Mouse (Mus musculus): ENCODE data around the gene Cfap73. TPM values are rescaled to one million over a fixed set of nuclear protein-coding genes. Genes with fewer than 3 reads are reported as not detected.

Cfap73 gene
- polyA plus RNA-seq, 1 experiment from 2014 or later, result not detected

GRCm38 (mm10) chr5:120622198-120622851, 11.7 kb downstream of the Cfap73 start:
- Histone ChIP-seq H3K27me3 (ENCODE audit: control insufficient read depth, insufficient read depth, low read length) (no peaks in the 10 kb centered on the region), H3K36me3 (ENCODE audit: control insufficient read depth, insufficient read depth, low read length) (peaks cover 90% of the 10 kb centered on the region), H3K4me3 (replicated peaks; ENCODE audit: low read depth, low read length) (no peak overlapping the region), H3K4me2 (ENCODE audit: low read length) (no peak overlapping the region), H3K27ac (replicated peaks; ENCODE audit: low read depth, low read length) (no peak overlapping the region), H3K9me3 (ENCODE audit: control insufficient read depth, low read length) (no peaks in the 10 kb centered on the region), H3K4me1 (ENCODE audit: control insufficient read depth, insufficient read depth, low read length) (no peaks in the 10 kb centered on the region), H3K9ac (replicated peaks; ENCODE audit: low read length) (no peak overlapping the region)
- ATAC-seq (ENCODE audit: low FRiP score, low TSS enrichment), result no peak
- DNase-seq, result peak; percentile 35
- WGBS, result 76% methylated on average over 5 of the region's 5 CpGs

DNA sequence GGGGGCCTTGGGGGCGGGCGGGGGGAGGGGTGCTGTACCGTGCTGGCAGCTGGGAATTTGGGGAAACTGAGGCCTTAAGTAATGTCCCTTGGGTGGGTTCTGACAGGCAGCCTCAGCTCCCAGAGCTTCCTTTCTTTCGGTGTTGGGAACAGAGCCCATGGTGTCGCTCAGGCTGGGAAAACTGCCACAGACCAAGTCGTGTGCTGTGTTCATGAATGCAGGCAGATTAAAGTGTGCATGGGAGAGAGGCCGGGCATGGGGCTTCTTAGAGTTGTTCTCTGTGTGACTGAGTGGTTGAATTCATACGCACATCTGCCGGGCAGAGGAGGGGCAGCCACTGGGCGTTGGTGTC, 12.2 kb downstream of the Cfap73 start:
- Histone ChIP-seq H3K4me1 (ENCODE audit: control insufficient read depth, insufficient read depth, low read length) (no peaks in the 10 kb centered on the region), H3K4me2 (ENCODE audit: low read length) (no peak overlapping the region), H3K36me3 (ENCODE audit: control insufficient read depth, insufficient read depth, low read length) (peaks cover 90% of the 10 kb centered on the region), H3K9me3 (ENCODE audit: control insufficient read depth, low read length) (no peaks in the 10 kb centered on the region), H3K27ac (replicated peaks; ENCODE audit: low read depth, low read length) (no peak overlapping the region), H3K27me3 (ENCODE audit: control insufficient read depth, insufficient read depth, low read length) (no peaks in the 10 kb centered on the region), H3K9ac (replicated peaks; ENCODE audit: low read length) (no peak overlapping the region), H3K4me3 (replicated peaks; ENCODE audit: low read depth, low read length) (no peak overlapping the region)
- ATAC-seq (ENCODE audit: low FRiP score, low TSS enrichment) (no peak), DNase-seq (no peak)
- WGBS, result 91% methylated on average over 10 of the region's 10 CpGs

- H3K4me1 ChIP-seq (ENCODE audit: control insufficient read depth, insufficient read depth, low read length), result no peaks in the 10 kb centered on the region
- no peak overlapping the region for H3K4me2 ChIP-seq (ENCODE audit: low read length)
- H3K27ac ChIP-seq (replicated peaks; ENCODE audit: low read depth, low read length), result no peak overlapping the region
- no peak overlapping the region for H3K9ac ChIP-seq (replicated peaks; ENCODE audit: low read length)
- WGBS, result 96% methylated on average over 23 of the region's 23 CpGs
- H3K4me3 ChIP-seq (replicated peaks; ENCODE audit: low read depth, low read length), result no peak overlapping the region
- H3K27me3 ChIP-seq (ENCODE audit: control insufficient read depth, insufficient read depth, low read length), result no peaks in the 10 kb centered on the region
- DNase-seq (no peak), ATAC-seq (ENCODE audit: low FRiP score, low TSS enrichment) (peak; percentile 35; the same call in 1 of the 2 replicates)
- H3K9me3 ChIP-seq (ENCODE audit: control insufficient read depth, low read length), result no peaks in the 10 kb centered on the region
- peaks cover 89% of the 10 kb centered on the region for H3K36me3 ChIP-seq (ENCODE audit: control insufficient read depth, insufficient read depth, low read length)
Measured at GRCm38 (mm10) chr5:120621078-120621765, 12.8 kb downstream of the Cfap73 start.

DNA sequence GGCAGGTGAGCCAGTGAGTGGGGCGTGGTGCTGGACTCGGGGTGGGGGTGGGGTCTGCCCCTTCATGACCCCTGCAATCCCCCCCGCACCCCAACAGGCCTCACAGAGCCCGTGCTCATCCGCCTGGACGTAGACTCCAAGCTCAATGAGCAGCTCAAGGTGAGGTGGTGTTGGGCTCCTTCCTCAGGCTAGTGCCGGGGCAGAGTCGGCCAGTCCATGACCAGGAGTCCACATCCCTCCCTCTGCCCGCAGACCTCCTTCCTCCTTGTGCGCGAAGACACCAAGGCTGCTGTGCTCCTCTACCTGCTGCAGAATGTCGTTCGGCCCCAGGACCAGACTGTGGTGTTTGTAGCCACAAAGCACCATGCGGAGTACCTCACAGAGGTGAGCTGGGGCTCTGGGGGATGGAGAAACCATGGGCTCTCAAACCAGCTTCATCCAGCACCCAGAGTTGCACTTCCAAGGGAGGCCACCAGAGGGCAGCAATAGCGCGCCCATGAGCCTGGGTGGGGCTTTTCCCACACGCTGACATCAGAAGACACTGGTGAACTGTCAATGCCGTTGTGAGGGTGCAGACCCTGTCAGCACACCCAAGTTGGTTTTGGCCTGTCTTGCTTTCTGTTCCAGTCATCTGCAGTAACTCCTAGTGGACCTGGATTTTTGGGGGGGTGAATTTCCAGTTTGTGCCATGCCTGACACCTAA, 13.5 kb downstream of the Cfap73 start:
- WGBS, result 71% methylated on average over 18 of the region's 18 CpGs
- ATAC-seq (ENCODE audit: low FRiP score, low TSS enrichment), result no peak

GRCm38 (mm10) chr5:120619201-120619600, 14.8 kb downstream of the Cfap73 start:
- Histone ChIP-seq H3K27me3 (ENCODE audit: control insufficient read depth, insufficient read depth, low read length) (no peaks in the 10 kb centered on the region), H3K9ac (replicated peaks; ENCODE audit: low read length) (no peak overlapping the region), H3K27ac (replicated peaks; ENCODE audit: low read depth, low read length) (no peak overlapping the region), H3K4me2 (ENCODE audit: low read length) (no peak overlapping the region), H3K9me3 (ENCODE audit: control insufficient read depth, low read length) (no peaks in the 10 kb centered on the region), H3K36me3 (ENCODE audit: control insufficient read depth, insufficient read depth, low read length) (peaks cover 69% of the 10 kb centered on the region), H3K4me3 (replicated peaks; ENCODE audit: low read depth, low read length) (no peak overlapping the region), H3K4me1 (ENCODE audit: control insufficient read depth, insufficient read depth, low read length) (no peaks in the 10 kb centered on the region)
- ATAC-seq (ENCODE audit: low FRiP score, low TSS enrichment) (no peak), DNase-seq (peak; percentile 69)
- 14% methylated on average over 5 of the region's 5 CpGs for WGBS

More for the DNA sequence above, 13.5 kb downstream of the Cfap73 start:
- no peaks in the 10 kb centered on the region for H3K9me3 ChIP-seq (ENCODE audit: control insufficient read depth, low read length)
- peaks cover 82% of the 10 kb centered on the region for H3K36me3 ChIP-seq (ENCODE audit: control insufficient read depth, insufficient read depth, low read length)
- no peaks in the 10 kb centered on the region for H3K4me1 ChIP-seq (ENCODE audit: control insufficient read depth, insufficient read depth, low read length)
- peak; percentile 89 for DNase-seq
- H3K9ac ChIP-seq (replicated peaks; ENCODE audit: low read length), result no peak overlapping the region
- no peak overlapping the region for H3K27ac ChIP-seq (replicated peaks; ENCODE audit: low read depth, low read length)
- no peaks in the 10 kb centered on the region for H3K27me3 ChIP-seq (ENCODE audit: control insufficient read depth, insufficient read depth, low read length)
- no peak overlapping the region for H3K4me2 ChIP-seq (ENCODE audit: low read length)
- no peak overlapping the region for H3K4me3 ChIP-seq (replicated peaks; ENCODE audit: low read depth, low read length)

- Histone ChIP-seq H3K9ac (replicated peaks; ENCODE audit: low read length) (no peak overlapping the region), H3K4me1 (ENCODE audit: control insufficient read depth, insufficient read depth, low read length) (0 out of 2 replicates have a peak, but pooled peaks cover 2% of the 10 kb centered on the region), H3K27ac (replicated peaks; ENCODE audit: low read depth, low read length) (no peak overlapping the region), H3K4me2 (ENCODE audit: low read length) (no peak overlapping the region), H3K36me3 (ENCODE audit: control insufficient read depth, insufficient read depth, low read length) (peaks cover 64% of the 10 kb centered on the region), H3K9me3 (ENCODE audit: control insufficient read depth, low read length) (no peaks in the 10 kb centered on the region), H3K27me3 (ENCODE audit: control insufficient read depth, insufficient read depth, low read length) (no peaks in the 10 kb centered on the region), H3K4me3 (replicated peaks; ENCODE audit: low read depth, low read length) (no peak overlapping the region)
- WGBS, result 93% methylated on average over 12 of the region's 12 CpGs
- no peak for DNase-seq
- ATAC-seq (ENCODE audit: low FRiP score, low TSS enrichment), result no peak
Measured at GRCm38 (mm10) chr5:120618778-120619177, 15.3 kb downstream of the Cfap73 start.

DNA sequence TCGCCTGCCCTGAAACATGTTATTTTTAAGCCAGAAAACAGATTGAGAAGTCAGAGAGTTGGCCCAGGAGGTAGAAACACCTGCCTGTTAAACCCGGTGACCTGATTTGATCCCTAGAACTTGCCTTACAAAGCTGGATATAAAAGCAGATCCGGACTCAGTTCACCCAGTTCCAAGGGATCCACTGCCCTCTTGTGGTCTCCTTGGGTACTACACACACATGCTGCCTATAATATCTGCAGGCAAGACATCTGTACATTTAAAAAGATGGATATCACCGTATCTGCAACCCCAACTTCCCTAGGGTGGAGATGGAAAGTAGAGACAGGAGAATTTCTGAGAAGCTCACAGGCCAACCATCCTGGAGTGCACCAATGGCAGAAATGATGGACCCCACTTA, 18.1 kb downstream of the Cfap73 start:
- Histone ChIP-seq H3K4me1 (ENCODE audit: control insufficient read depth, insufficient read depth, low read length) (peaks cover 14% of the 10 kb centered on the region), H3K27ac (replicated peaks; ENCODE audit: low read depth, low read length) (no peak overlapping the region), H3K4me2 (ENCODE audit: low read length) (no peak overlapping the region), H3K36me3 (ENCODE audit: control insufficient read depth, insufficient read depth, low read length) (peaks cover 41% of the 10 kb centered on the region), H3K4me3 (replicated peaks; ENCODE audit: low read depth, low read length) (no peak overlapping the region), H3K9me3 (ENCODE audit: control insufficient read depth, low read length) (no peaks in the 10 kb centered on the region), H3K27me3 (ENCODE audit: control insufficient read depth, insufficient read depth, low read length) (no peaks in the 10 kb centered on the region), H3K9ac (replicated peaks; ENCODE audit: low read length) (no peak overlapping the region)
- 96% methylated on average over 4 of the region's 4 CpGs for WGBS
- ATAC-seq (ENCODE audit: low FRiP score, low TSS enrichment), result no peak
- DNase-seq, result peak; percentile 50

DNA sequence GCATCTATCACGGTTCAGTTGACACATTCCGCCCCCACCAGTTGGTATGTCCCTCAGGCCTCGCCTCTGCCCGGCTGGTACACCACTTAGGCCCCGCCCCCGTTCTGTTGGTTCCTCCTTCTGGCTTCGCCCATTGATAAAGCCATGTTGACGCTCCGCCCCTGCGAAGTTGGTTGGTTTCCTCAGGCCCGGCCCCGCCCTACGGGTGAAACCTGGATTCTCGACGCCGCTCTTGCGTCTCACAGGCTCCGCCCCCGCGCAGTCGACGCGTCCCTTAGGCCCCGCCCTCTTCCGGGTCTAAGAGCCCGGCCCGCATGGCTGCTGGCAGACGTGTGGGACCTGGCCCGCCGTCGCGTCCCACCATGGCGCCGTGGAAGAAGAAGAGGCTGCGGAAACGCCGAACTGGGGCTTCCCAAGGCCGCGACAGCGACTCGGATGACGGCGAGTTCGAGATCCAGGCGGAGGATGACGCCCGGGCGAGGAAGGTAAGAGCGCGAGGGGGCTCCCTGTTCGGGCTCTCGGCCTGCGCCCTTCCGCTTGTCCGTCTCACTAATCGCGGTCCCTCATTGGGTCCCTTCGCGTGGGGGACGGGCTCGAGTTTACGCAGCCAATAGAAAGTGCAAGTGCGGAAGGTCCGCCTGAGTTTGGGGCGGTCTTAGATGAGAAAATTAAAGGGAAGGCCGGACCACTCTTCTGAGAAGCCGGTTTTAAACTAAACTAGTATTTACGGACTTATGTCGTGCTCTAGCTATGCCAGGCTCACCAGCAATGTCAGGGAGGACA, 21.0 kb downstream of the Cfap73 start:
- H3K27ac ChIP-seq (replicated peaks; ENCODE audit: low read depth, low read length), result peak overlapping the region; percentile 85
- H3K4me2 ChIP-seq (ENCODE audit: low read length), result peak overlapping the region; percentile 85
- H3K27me3 ChIP-seq (ENCODE audit: control insufficient read depth, insufficient read depth, low read length), result no peaks in the 10 kb centered on the region
- under 1% methylated on average over 69 of the region's 69 CpGs for WGBS
- DNase-seq (peak; percentile 100), ATAC-seq (ENCODE audit: low FRiP score, low TSS enrichment) (peak; percentile 95)
- H3K9me3 ChIP-seq (ENCODE audit: control insufficient read depth, low read length), result no peaks in the 10 kb centered on the region
- H3K9ac ChIP-seq (replicated peaks; ENCODE audit: low read length), result peak overlapping the region; percentile 59
- H3K4me1 ChIP-seq (ENCODE audit: control insufficient read depth, insufficient read depth, low read length), result peaks cover 14% of the 10 kb centered on the region
- H3K36me3 ChIP-seq (ENCODE audit: control insufficient read depth, insufficient read depth, low read length), result peaks cover 21% of the 10 kb centered on the region
- H3K4me3 ChIP-seq (replicated peaks; ENCODE audit: low read depth, low read length), result peak overlapping the region; percentile 68
